Mouse (Mus musculus) G1E (cell line): ENCODE results near the gene Golph3.

Experiments
- CTCF ChIP-seq: IDR thresholded peaks from 2 replicates; pipeline ENCODE4 v1.5.1; 2012; ENCODE audit warnings: low read depth, low read length, inconsistent platforms, mixed read lengths
- GATA2 ChIP-seq: IDR thresholded peaks from 2 replicates; pipeline ENCODE4 v1.6.1; 2012; ENCODE audit warnings: low read depth, low read length, inconsistent platforms, borderline replicate concordance
- POLR2AphosphoS5 ChIP-seq: IDR thresholded peaks from 2 replicates; pipeline ENCODE4 v1.6.1; 2012; ENCODE audit warnings: low read depth, low read length, inconsistent platforms; ENCODE audit not compliant: insufficient replicate concordance

DNA sequence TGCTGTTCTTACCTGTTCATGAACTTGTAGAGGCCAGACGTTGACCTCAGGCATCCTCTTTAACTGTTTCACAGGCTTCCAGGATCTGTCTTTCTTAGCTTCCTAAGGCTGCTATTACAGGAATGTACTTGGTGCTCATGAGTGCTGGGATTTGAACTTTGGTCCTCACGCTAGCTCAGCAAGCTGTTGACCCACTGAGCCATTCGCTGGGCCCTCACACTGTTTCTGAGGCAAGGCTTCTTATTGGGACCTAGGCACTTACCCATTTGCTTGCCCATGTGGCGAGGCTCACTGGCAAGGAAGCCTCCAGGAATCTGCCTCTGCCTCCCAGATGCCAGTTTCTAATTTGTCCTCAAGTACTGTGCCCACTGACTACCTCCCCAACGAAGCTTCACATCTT, 1.4 kb upstream of the Golph3 start:
- TF ChIP-seq CTCF (no peak), POLR2AphosphoS5 (no peak), GATA2 (no peak)
